Mouse (Mus musculus): ENCODE data around the gene Ddx39. TPM values are rescaled to one million over a fixed set of nuclear protein-coding genes. Genes with fewer than 3 reads are reported as not detected.

Ddx39 gene
- polyA plus RNA-seq, 1 experiment from 2014 or later, result 299 TPM

- ATAC-seq, result no peak
- H3K27ac ChIP-seq, result no peak overlapping the region
- WGBS (ENCODE audit: insufficient replicate concordance), result 84% methylated on average over 9 of the region's 9 CpGs
Observed at GRCm38 (mm10) chr8:83684517-83684916, 30.5 kb upstream of the Ddx39 start.

GRCm38 (mm10) chr8:83689264-83689663 is 25.7 kb upstream of the Ddx39 start:
- no peak overlapping the region for H3K4me3 ChIP-seq
- no peaks in the 10 kb centered on the region for H3K27me3 ChIP-seq (replicated peaks)
- H3K9ac ChIP-seq, result no peak overlapping the region
- ATAC-seq, result no peak
- H3K36me3 ChIP-seq, result peaks cover 69% of the 10 kb centered on the region
- no peaks in the 10 kb centered on the region for H3K9me3 ChIP-seq (replicated peaks)
- H3K4me1 ChIP-seq, result peaks cover 11% of the 10 kb centered on the region
- WGBS (ENCODE audit: insufficient replicate concordance), result 83% methylated on average over 6 of the region's 6 CpGs
- H3K27ac ChIP-seq, result no peak overlapping the region
- H3K4me2 ChIP-seq, result no peak overlapping the region

More at GRCm38 (mm10) chr8:83684517-83684916, 30.5 kb upstream of the Ddx39 start:
- no peaks in the 10 kb centered on the region for H3K9me3 ChIP-seq (replicated peaks)
- peaks cover 76% of the 10 kb centered on the region for H3K36me3 ChIP-seq
- no peak overlapping the region for H3K9ac ChIP-seq
- no peak overlapping the region for H3K4me2 ChIP-seq
- H3K4me3 ChIP-seq, result no peak overlapping the region
- peaks cover 5% of the 10 kb centered on the region; the same call in 1 of the 2 replicates for H3K4me1 ChIP-seq
- H3K27me3 ChIP-seq (replicated peaks), result no peaks in the 10 kb centered on the region

- Histone ChIP-seq H3K36me3 (peaks cover 38% of the 10 kb centered on the region), H3K27ac (peak overlapping the region; percentile 12; the same call in 1 of the 2 replicates), H3K9me3 (replicated peaks) (no peaks in the 10 kb centered on the region), H3K4me1 (peaks cover 55% of the 10 kb centered on the region), H3K27me3 (replicated peaks) (no peaks in the 10 kb centered on the region), H3K4me3 (no peak overlapping the region), H3K9ac (peak overlapping the region; percentile 5; the same call in 1 of the 2 replicates), H3K4me2 (peak overlapping the region; percentile 33)
- WGBS (ENCODE audit: insufficient replicate concordance), result 30% methylated on average over 10 of the region's 10 CpGs
- ATAC-seq, result no peak
Observed at GRCm38 (mm10) chr8:83693609-83694236, 21.3 kb upstream of the Ddx39 start.

- WGBS (ENCODE audit: insufficient replicate concordance), result 71% methylated on average over 11 of the region's 11 CpGs
- Histone ChIP-seq H3K4me3 (no peak overlapping the region), H3K27me3 (replicated peaks) (no peaks in the 10 kb centered on the region), H3K4me1 (peaks cover 61% of the 10 kb centered on the region), H3K27ac (peak overlapping the region; percentile 12), H3K9ac (no peak overlapping the region), H3K4me2 (peak overlapping the region; percentile 33; the same call in 1 of the 2 replicates), H3K9me3 (replicated peaks) (no peaks in the 10 kb centered on the region), H3K36me3 (peaks cover 33% of the 10 kb centered on the region)
- no peak for ATAC-seq
Observed at GRCm38 (mm10) chr8:83694369-83695160, 20.4 kb upstream of the Ddx39 start.

- H3K4me3 ChIP-seq, result no peak overlapping the region
- H3K27me3 ChIP-seq (replicated peaks), result no peaks in the 10 kb centered on the region
- 58% methylated on average over 16 of the region's 17 CpGs for WGBS (ENCODE audit: insufficient replicate concordance)
- peaks cover 24% of the 10 kb centered on the region for H3K36me3 ChIP-seq
- peak overlapping the region; percentile 10; the same call in 1 of the 2 replicates for H3K4me2 ChIP-seq
- 0 out of 2 replicates have a peak overlapping the region, but pooled peaks have one; percentile 32 for H3K27ac ChIP-seq
- no peak for ATAC-seq
- no peaks in the 10 kb centered on the region for H3K9me3 ChIP-seq (replicated peaks)
- H3K9ac ChIP-seq, result no peak overlapping the region
- H3K4me1 ChIP-seq, result peaks cover 71% of the 10 kb centered on the region
Observed at GRCm38 (mm10) chr8:83695351-83696106, 19.4 kb upstream of the Ddx39 start.

- Histone ChIP-seq H3K4me2 (peak overlapping the region; percentile 99), H3K9ac (peak overlapping the region; percentile 93), H3K4me1 (peaks cover 76% of the 10 kb centered on the region), H3K4me3 (peak overlapping the region; percentile 89), H3K9me3 (replicated peaks) (0 out of 2 replicates have a peak, but pooled peaks cover 6% of the 10 kb centered on the region), H3K36me3 (peaks cover 3% of the 10 kb centered on the region), H3K27ac (peak overlapping the region; percentile 58), H3K27me3 (replicated peaks) (no peaks in the 10 kb centered on the region)
- no peak for ATAC-seq
- WGBS (ENCODE audit: insufficient replicate concordance), result 38% methylated on average over 19 of the region's 19 CpGs
Observed at GRCm38 (mm10) chr8:83697374-83698220, 17.4 kb upstream of the Ddx39 start.

GRCm38 (mm10) chr8:83698291-83698660 is 16.7 kb upstream of the Ddx39 start:
- Histone ChIP-seq H3K4me3 (peak overlapping the region; percentile 89), H3K4me1 (peaks cover 74% of the 10 kb centered on the region), H3K9ac (peak overlapping the region; percentile 93), H3K27ac (peak overlapping the region; percentile 83), H3K4me2 (peak overlapping the region; percentile 99), H3K27me3 (replicated peaks) (no peaks in the 10 kb centered on the region), H3K36me3 (no peaks in the 10 kb centered on the region), H3K9me3 (replicated peaks) (0 out of 2 replicates have a peak, but pooled peaks cover 6% of the 10 kb centered on the region)
- peak; percentile 18 for ATAC-seq
- WGBS (ENCODE audit: insufficient replicate concordance), result 1% methylated on average over 15 of the region's 15 CpGs

GRCm38 (mm10) chr8:83698661-83699453 is 16.1 kb upstream of the Ddx39 start, which contains the start of gene Pkn1:
Gene Pkn1, minus strand, starts transcription at chr8:83699179.
- H3K4me2 ChIP-seq, result peak within 1 kb of the TSS; percentile 99
- no peaks in the 10 kb centered on the region for H3K36me3 ChIP-seq
- H3K27ac ChIP-seq, result peak within 1 kb of the TSS; percentile 83
- H3K9ac ChIP-seq, result peak within 1 kb of the TSS; percentile 93
- H3K9me3 ChIP-seq (replicated peaks), result 0 out of 2 replicates have a peak, but pooled peaks cover 6% of the 10 kb centered on the region
- under 1% methylated on average over 66 of the region's 85 CpGs for WGBS (ENCODE audit: insufficient replicate concordance)
- peaks cover 68% of the 10 kb centered on the region for H3K4me1 ChIP-seq
- H3K4me3 ChIP-seq, result peak within 1 kb of the TSS; percentile 89
- no peaks in the 10 kb centered on the region for H3K27me3 ChIP-seq (replicated peaks)
- ATAC-seq, result peak; percentile 90

- no peak for ATAC-seq
- WGBS (ENCODE audit: insufficient replicate concordance), result 24% methylated on average over 9 of the region's 9 CpGs
- Histone ChIP-seq H3K4me1 (peaks cover 61% of the 10 kb centered on the region), H3K27ac (peak overlapping the region; percentile 83), H3K9me3 (replicated peaks) (0 out of 2 replicates have a peak, but pooled peaks cover 6% of the 10 kb centered on the region), H3K4me3 (peak overlapping the region; percentile 89), H3K4me2 (peak overlapping the region; percentile 99), H3K9ac (peak overlapping the region; percentile 93), H3K36me3 (no peaks in the 10 kb centered on the region), H3K27me3 (replicated peaks) (peaks cover 3% of the 10 kb centered on the region; the same call in 1 of the 2 replicates)
Observed at GRCm38 (mm10) chr8:83699566-83699965, 15.4 kb upstream of the Ddx39 start.

GRCm38 (mm10) chr8:83700423-83701085 is 14.4 kb upstream of the Ddx39 start:
- H3K36me3 ChIP-seq, result no peaks in the 10 kb centered on the region
- peaks cover 51% of the 10 kb centered on the region for H3K4me1 ChIP-seq
- 65% methylated on average over 9 of the region's 9 CpGs for WGBS (ENCODE audit: insufficient replicate concordance)
- no peak overlapping the region for H3K4me2 ChIP-seq
- no peak overlapping the region for H3K4me3 ChIP-seq
- H3K27ac ChIP-seq, result peak overlapping the region; percentile 10; the same call in 1 of the 2 replicates
- H3K27me3 ChIP-seq (replicated peaks), result peaks cover 6% of the 10 kb centered on the region; the same call in 1 of the 2 replicates
- 0 out of 2 replicates have a peak overlapping the region, but pooled peaks have one; percentile 12 for H3K9ac ChIP-seq
- 0 out of 2 replicates have a peak, but pooled peaks cover 6% of the 10 kb centered on the region for H3K9me3 ChIP-seq (replicated peaks)
- no peak for ATAC-seq
